Mouse (Mus musculus) E14TG2a.4 (cell line): ENCODE measurements around the gene Far1.

ENCODE experiments used
- CTCF ChIP-seq: conservative IDR thresholded peaks from 2 replicates; pipeline ENCODE4 v1.5.1; 2014; ENCODE audit warnings: low read length
- POU5F1 ChIP-seq: IDR thresholded peaks from 2 replicates; pipeline ENCODE4 v1.6.1; 2014; ENCODE audit warnings: low read length, borderline replicate concordance

DNA sequence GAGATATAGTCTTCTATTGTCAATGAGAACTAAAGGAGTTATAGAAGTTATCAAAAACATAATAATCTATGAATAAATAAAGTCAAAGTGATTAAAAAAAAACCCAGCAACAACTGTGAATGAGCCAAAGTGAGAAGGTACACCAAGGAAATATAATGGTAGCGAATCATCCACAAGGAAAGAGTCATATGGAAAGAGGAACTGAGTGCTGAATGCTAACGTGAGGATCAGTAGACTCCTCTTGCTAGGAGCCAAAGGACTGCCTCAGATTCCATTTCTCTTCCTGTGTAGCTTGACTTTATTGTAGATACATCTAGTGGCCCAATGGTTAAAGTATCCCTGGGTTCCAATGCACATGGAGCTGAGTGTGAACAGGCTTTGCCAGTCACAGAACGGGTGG, 45.3 kb upstream of the Far1 start:
- no peak for TF ChIP-seq CTCF
- TF ChIP-seq POU5F1: no peak
